In the genomic region with DNA sequence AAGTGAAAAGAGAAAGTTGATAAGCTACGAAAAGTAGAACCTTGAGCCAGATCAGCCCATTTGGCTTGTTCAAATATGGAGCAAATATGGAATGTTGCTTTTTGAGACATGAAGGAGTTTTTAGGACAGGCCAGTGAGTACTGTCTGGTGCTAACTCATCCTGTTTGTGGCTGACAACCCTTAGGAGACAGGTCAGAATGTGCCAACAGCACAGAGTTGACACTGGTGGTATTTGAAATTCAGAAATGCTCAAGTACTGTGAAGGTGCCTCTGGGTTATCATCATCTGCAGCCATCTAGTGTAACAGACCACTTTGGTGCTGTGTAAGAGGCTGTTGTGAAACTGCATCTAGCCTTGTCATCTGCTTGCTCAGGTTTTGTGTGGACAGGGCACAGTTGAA, we compare ENCODE assay signal across 8 mouse cellular contexts. TPM values are rescaled to one million over a fixed set of nuclear protein-coding genes. Genes with fewer than 3 reads are reported as not detected.
DNase-seq lines count a peak whose midpoint lies in the region; ATAC-seq and TF ChIP-seq lines count a peak whose summit lies in the region.

No protein-coding gene starts in this region.

- H3K4me1 ChIP-seq in cerebellum, adult 2 months (ENCODE audit: control insufficient read depth, insufficient read depth, low read length) = peaks cover 13% of the 10 kb centered on the region; the same call in 1 of the 2 replicates
- peaks cover 25 to 30% of the 10 kb centered on the region in 2 experiments for H3K4me1 ChIP-seq in MEL (ENCODE audit: control insufficient read depth in 1 of 2, insufficient read depth in 2 of 2, low read length in 2 of 2)
- H3K4me1 ChIP-seq in hindbrain, embryonic 10.5 days (replicated peaks) = peaks cover 26% of the 10 kb centered on the region

- DNase-seq in cerebellum, adult 2 months = no peak
- DNase-seq in cerebellum, postnatal 4 days (ENCODE audit: low spot score in 2 of 2) = no peak
- DNase-seq in MEL (ENCODE audit: low read depth, low spot score) = peak; percentile 77
- no peak for DNase-seq in hindbrain, embryonic 10.5 days (ENCODE audit: low spot score)
- DNase-seq in right cerebral cortex, adult 18-20 months = no peak
- no peak for DNase-seq in T-cell, adult 2 months (ENCODE audit: low spot score)
- no peak for DNase-seq in kidney, postnatal 36 days

- TF ChIP-seq EP300 in MEL (IDR thresholded peaks at IDR 0.05; ENCODE audit: low read depth in 1 of 2, low read length in 2 of 2) = peak; percentile 26 to 35; a peak in 1 of 4 replicates

- no peak for TF ChIP-seq RAD21 in MEL (IDR thresholded peaks at IDR 0.05; ENCODE audit: low read depth, low read length)

- 41% methylated on average over 1 of the region's 1 CpGs for WGBS in cerebellum, adult 2 months
- 88% methylated on average over 1 of the region's 1 CpGs for WGBS in hindbrain, embryonic 10.5 days

- H3K79me2 ChIP-seq in MEL (ENCODE audit: control insufficient read depth, insufficient read depth, low read length, poor library complexity) = peaks cover 66% of the 10 kb centered on the region

- H3K4me3 ChIP-seq in cerebellum, adult 2 months (replicated peaks; ENCODE audit: insufficient read depth, low read depth, low read length) = peak overlapping the region; percentile 59
- H3K4me3 ChIP-seq in MEL (ENCODE audit: control insufficient read depth in 1 of 2, insufficient read depth in 1 of 2, low read depth in 2 of 2, low read length in 2 of 2) = peak overlapping the region; percentile 88 to 99
- H3K4me3 ChIP-seq in hindbrain, embryonic 10.5 days = peak overlapping the region; percentile 88

- no peak for TF ChIP-seq POLR2A in cerebellum, adult 2 months (IDR thresholded peaks at IDR 0.05; ENCODE audit: borderline replicate concordance, insufficient read depth, low read length)
- peak in 1 of 2 experiments; percentile 52; a peak in 2 of 4 replicates for TF ChIP-seq POLR2A in MEL (IDR thresholded peaks at IDR 0.05; ENCODE audit: control insufficient read depth in 1 of 2, insufficient read depth in 1 of 2, low read depth in 1 of 2, low read length in 2 of 2, poor library complexity in 1 of 2)

- H3K9me3 ChIP-seq in MEL (replicated peaks; ENCODE audit: insufficient read depth, low read length) = no peaks in the 10 kb centered on the region
- no peaks in the 10 kb centered on the region for H3K9me3 ChIP-seq in hindbrain, embryonic 10.5 days

- peaks cover 12 to 42% of the 10 kb centered on the region in 2 experiments for H3K36me3 ChIP-seq in MEL (ENCODE audit: control insufficient read depth in 1 of 2, insufficient read depth in 2 of 2, low read length in 2 of 2)
- no peaks in the 10 kb centered on the region for H3K36me3 ChIP-seq in hindbrain, embryonic 10.5 days

- no peaks in the 10 kb centered on the region for H3K27me3 ChIP-seq in cerebellum, adult 2 months (ENCODE audit: control insufficient read depth, insufficient read depth, low read length)
- H3K27me3 ChIP-seq in MEL (ENCODE audit: control insufficient read depth in 1 of 2, insufficient read depth in 2 of 2, low read length in 2 of 2) = no peaks in the 10 kb centered on the region
- peaks cover 15% of the 10 kb centered on the region for H3K27me3 ChIP-seq in hindbrain, embryonic 10.5 days (ENCODE audit: insufficient read depth, poor library complexity, severe bottlenecking)

- H3K9ac ChIP-seq in MEL (ENCODE audit: control insufficient read depth, low read depth, low read length, poor library complexity, severe bottlenecking) = peak overlapping the region; percentile 96

- peak; percentile 47 for ATAC-seq in megakaryocyte progenitor cell, adult 5-6 weeks (replicated peaks; ENCODE audit: poor library complexity)

- H3K27ac ChIP-seq in cerebellum, adult 2 months (ENCODE audit: insufficient read depth, low read length) = no peak overlapping the region; the same call in 1 of the 2 replicates
- H3K27ac ChIP-seq in MEL (ENCODE audit: control insufficient read depth, low read depth, low read length) = peak overlapping the region; percentile 95
- no peak overlapping the region for H3K27ac ChIP-seq in hindbrain, embryonic 10.5 days

- TF ChIP-seq CTCF in cerebellum, adult 2 months (IDR thresholded peaks at IDR 0.05; ENCODE audit: borderline replicate concordance, insufficient read depth, low read depth, low read length) = no peak
- TF ChIP-seq CTCF in MEL (IDR thresholded peaks at IDR 0.05 in 2 of 3, conservative IDR thresholded peaks at IDR 0.05 in 1 of 3; ENCODE audit: control insufficient read depth in 1 of 3, insufficient read depth in 1 of 3, low read depth in 2 of 3, low read length in 3 of 3, poor library complexity in 1 of 3, severe bottlenecking in 1 of 3) = no peak

TF ChIP-seq in MEL, 35 proteins besides CTCF, POLR2A, EP300 and RAD21:
- TF ChIP-seq ETS1 (IDR thresholded peaks at IDR 0.05; ENCODE audit: low read depth, low read length) (peak; percentile 25; the same call in 1 of the 2 replicates), JUND (IDR thresholded peaks at IDR 0.05; ENCODE audit: low read depth, low read length) (no peak), ELF1 (IDR thresholded peaks at IDR 0.05; ENCODE audit: low read depth, low read length) (no peak), MAZ (IDR thresholded peaks at IDR 0.05; ENCODE audit: low read depth, low read length) (no peak), RCOR1 (IDR thresholded peaks at IDR 0.05; ENCODE audit: low read depth, low read length) (no peak), SIN3A (IDR thresholded peaks at IDR 0.05; ENCODE audit: low read length) (peak; percentile 71; the same call in 1 of the 2 replicates), POLR2AphosphoS5 (IDR thresholded peaks at IDR 0.05; ENCODE audit: borderline replicate concordance, low read depth, low read length) (no peak), NELFE (IDR thresholded peaks at IDR 0.05; ENCODE audit: low read depth, low read length) (peak; percentile 43; the same call in 1 of the 2 replicates), MYB (IDR thresholded peaks at IDR 0.05; ENCODE audit: low read depth, low read length) (no peak), ZKSCAN1 (IDR thresholded peaks at IDR 0.05; ENCODE audit: low read depth, low read length) (no peak), GABPA (IDR thresholded peaks at IDR 0.05; ENCODE audit: low read depth, low read length) (no peak), KAT2A (conservative IDR thresholded peaks at IDR 0.05; ENCODE audit: low read depth, low read length) (peak; percentile 14; the same call in 1 of the 2 replicates), TAL1 (IDR thresholded peaks at IDR 0.05; ENCODE audit: low read length) (peak; percentile 25), CHD1 (IDR thresholded peaks at IDR 0.05; ENCODE audit: low read depth, low read length) (peak; percentile 90; the same call in 1 of the 2 replicates), ZC3H11A (IDR thresholded peaks at IDR 0.05; ENCODE audit: low read depth, low read length) (no peak), MEF2A (IDR thresholded peaks at IDR 0.05; ENCODE audit: extremely low read depth, insufficient replicate concordance, low read depth, low read length, poor library complexity, severe bottlenecking) (no peak), ZMIZ1 (IDR thresholded peaks at IDR 0.05; ENCODE audit: low read depth, low read length) (no peak), TBP (IDR thresholded peaks at IDR 0.05; ENCODE audit: low read depth, low read length) (no peak), POLR2AphosphoS2 (IDR thresholded peaks at IDR 0.05; ENCODE audit: low read length) (no peak), MXI1 (IDR thresholded peaks at IDR 0.05; ENCODE audit: low read depth, low read length) (no peak; the same call in 1 of the 2 replicates), MAX (IDR thresholded peaks at IDR 0.05; ENCODE audit: low read length) (0 out of 2 replicates have a peak, but pooled peaks have one; percentile 41)

RNA-seq across cellular contexts. Expression of gene Plcl2, which starts 1.5 kb away (rescaled TPM):
- polyA plus RNA-seq in cerebellum, adult 2 months (2012; rRNA removed) = 24.7 and 26.5 TPM in 2 replicates
- 56.0 and 83.7 TPM in 2 replicates for total RNA-seq in MEL (2012; rRNA removed)
- 10 to 100 TPM in 1 of 2 experiments, not detected in 1; 23.6 TPM for polyA plus RNA-seq in MEL (2012; ENCODE audit: insufficient read depth in 1 of 2, insufficient read length in 2 of 2, low read depth in 1 of 2, low replicate concordance in 2 of 2, missing spikeins in 1 of 2)
- 3.6 and 4.1 TPM in 2 replicates for polyA plus RNA-seq in hindbrain, embryonic 10.5 days (2016; fragmentation: Nextera tagmentation; extraction: Ambion mirVana)
- 25.0 and 29.6 TPM in 2 replicates for total RNA-seq in megakaryocyte progenitor cell, adult 5-6 weeks (2015)
- 28.1 and 28.5 TPM in 2 replicates for total RNA-seq in megakaryocyte progenitor cell, adult 5-6 weeks (2017)
